Mouse (Mus musculus): ENCODE measurements around the gene Sbds.

Gene Sbds

GRCm38 (mm10) chr5:130256678-130257271, 1.4 kb upstream of the Sbds start:
- DNase-seq (ENCODE audit: low read depth): peak; percentile 100

GRCm38 (mm10) chr5:130255799-130256525, 632 bp upstream of the Sbds start:
- peak; percentile 73 for DNase-seq (ENCODE audit: low read depth)

- peak; percentile 71 for DNase-seq (ENCODE audit: low read depth)
These were observed 940 bp downstream of the Sbds start for GRCm38 (mm10) chr5:130254164-130255016.

GRCm38 (mm10) chr5:130247823-130248222, 7.5 kb downstream of the Sbds start:
- peak; percentile 32 for DNase-seq (ENCODE audit: low read depth)

GRCm38 (mm10) chr5:130241426-130241825, 13.9 kb downstream of the Sbds start:
- no peak for DNase-seq (ENCODE audit: low read depth)

- no peak for DNase-seq (ENCODE audit: low read depth)
These were observed 15.5 kb downstream of the Sbds start for GRCm38 (mm10) chr5:130239856-130240255.

GRCm38 (mm10) chr5:130239236-130239635, 16.1 kb downstream of the Sbds start:
- no peak for DNase-seq (ENCODE audit: low read depth)

GRCm38 (mm10) chr5:130236302-130236701, 19.0 kb downstream of the Sbds start:
- DNase-seq (ENCODE audit: low read depth): peak; percentile 57

GRCm38 (mm10) chr5:130228120-130228519, 27.2 kb downstream of the Sbds start:
- no peak for DNase-seq (ENCODE audit: low read depth)

- DNase-seq (ENCODE audit: low read depth): no peak
These were observed 28.5 kb downstream of the Sbds start for GRCm38 (mm10) chr5:130226790-130227189.

GRCm38 (mm10) chr5:130222146-130223004, 33.0 kb downstream of the Sbds start:
- DNase-seq (ENCODE audit: low read depth): peak; percentile 87

GRCm38 (mm10) chr5:130221760-130222145, 33.6 kb downstream of the Sbds start:
- DNase-seq (ENCODE audit: low read depth): no peak

GRCm38 (mm10) chr5:130221316-130221715, 34.0 kb downstream of the Sbds start:
- DNase-seq (ENCODE audit: low read depth): no peak

- DNase-seq (ENCODE audit: low read depth): no peak
These were observed 37.0 kb downstream of the Sbds start for GRCm38 (mm10) chr5:130218336-130218735.

- DNase-seq (ENCODE audit: low read depth): no peak
These were observed 37.9 kb downstream of the Sbds start for GRCm38 (mm10) chr5:130217406-130217805.

- DNase-seq (ENCODE audit: low read depth): no peak
These were observed 38.5 kb downstream of the Sbds start, which contains the start of gene Tmem248 for GRCm38 (mm10) chr5:130216781-130217180. Gene Tmem248, plus strand, starts transcription at chr5:130217081.

GRCm38 (mm10) chr5:130212956-130213355, 42.4 kb downstream of the Sbds start:
- no peak for DNase-seq (ENCODE audit: low read depth)

GRCm38 (mm10) chr5:130207299-130207698, 48.0 kb downstream of the Sbds start:
- DNase-seq (ENCODE audit: low read depth): no peak

- DNase-seq (ENCODE audit: low read depth): peak; percentile 45
These were observed 49.8 kb downstream of the Sbds start for GRCm38 (mm10) chr5:130205441-130206023.

- DNase-seq (ENCODE audit: low read depth): peak; percentile 33
These were observed 50.8 kb downstream of the Sbds start for GRCm38 (mm10) chr5:130204560-130204959.

- peak; percentile 85 for DNase-seq (ENCODE audit: low read depth)
These were observed 51.4 kb downstream of the Sbds start for GRCm38 (mm10) chr5:130203948-130204347.
